Mouse (Mus musculus) midbrain, embryonic 12.5 days (tissue): Measurements from ENCODE around the gene Gm28308. TPM values are rescaled to one million over a fixed set of nuclear protein-coding genes. Genes with fewer than 3 reads are reported as not detected.

Experiments used
- ATAC-seq: fragments of 200-750 bp; cut with Nextera tagmentation; 2 replicates; pipeline ENCODE4 v1.8.0; 2017; ENCODE audit warnings: low read depth, moderate TSS enrichment, moderate library complexity; ENCODE audit not compliant: low FRiP score
- H3K27ac ChIP-seq: fragments of 300-500 bp; sonication (generic); replicated peaks from 2 replicates; pipeline ENCODE4 v1.5.1; 2016; ENCODE audit warnings: mild to moderate bottlenecking
- H3K27me3 ChIP-seq: fragments of 300-500 bp; sonication (generic); 2 replicates; pipeline ENCODE4 v1.6.1; 2016; ENCODE audit warnings: mild to moderate bottlenecking
- H3K36me3 ChIP-seq: fragments of 300-500 bp; sonication (generic); 2 replicates; pipeline ENCODE4 v1.6.1; 2016
- H3K4me1 ChIP-seq: fragments of 300-500 bp; sonication (generic); 2 replicates; pipeline ENCODE4 v1.6.1; 2016
- H3K4me2 ChIP-seq: fragments of 300-500 bp; sonication (generic); replicated peaks from 2 replicates; pipeline ENCODE4 v1.6.1; 2016; ENCODE audit warnings: mild to moderate bottlenecking, moderate library complexity
- H3K4me3 ChIP-seq: fragments of 300-500 bp; sonication (generic); 2 replicates; pipeline ENCODE4 v1.5.1; 2016; ENCODE audit warnings: mild to moderate bottlenecking
- H3K9ac ChIP-seq: fragments of 300-500 bp; sonication (generic); replicated peaks from 2 replicates; pipeline ENCODE4 v1.6.1; 2016; ENCODE audit warnings: mild to moderate bottlenecking, moderate library complexity
- H3K9me3 ChIP-seq: fragments of 300-500 bp; sonication (generic); 2 replicates; pipeline ENCODE4 v1.6.1; 2016; ENCODE audit warnings: mild to moderate bottlenecking
- WGBS: fragments of 180-500 bp; shearing (Covaris S2); methylation state at CpG from one replicate; pipeline ENCODE4 v1.1.7; 2016; 5-methylcytosine and 5-hydroxymethylcytosine counted together
- polyA plus RNA-seq: library from polyadenylated mRNA; unstranded; fragments of >200 nt; fragmentation: Nextera tagmentation; extraction: Ambion mirVana; gene quantifications from 2 replicates; pipeline ENCODE4 v1.2.1, GENCODE M21; 2016

Gm28308 gene
- polyA plus RNA-seq, 1 experiment from 2014 or later, result not detected

- WGBS, result 9% methylated on average over 32 of the region's 32 CpGs
- no peak overlapping the region for H3K9ac ChIP-seq
- peaks cover 14% of the 10 kb centered on the region for H3K4me1 ChIP-seq
- no peak overlapping the region for H3K4me3 ChIP-seq
- no peaks in the 10 kb centered on the region for H3K36me3 ChIP-seq
- no peak overlapping the region for H3K4me2 ChIP-seq
- no peaks in the 10 kb centered on the region for H3K9me3 ChIP-seq
- no peak overlapping the region for H3K27ac ChIP-seq
- no peak for ATAC-seq
- H3K27me3 ChIP-seq, result peaks cover 100% of the 10 kb centered on the region
Observed at GRCm38 (mm10) chr6:52220003-52220864, 7.1 kb upstream of the Gm28308 start.

GRCm38 (mm10) chr6:52219234-52219942 lies 6.2 kb upstream of the Gm28308 start:
- no peak for ATAC-seq
- no peak overlapping the region for H3K27ac ChIP-seq
- no peak overlapping the region for H3K4me2 ChIP-seq
- 16% methylated on average over 9 of the region's 9 CpGs for WGBS
- H3K36me3 ChIP-seq, result no peaks in the 10 kb centered on the region
- H3K4me1 ChIP-seq, result peaks cover 14% of the 10 kb centered on the region
- no peak overlapping the region for H3K4me3 ChIP-seq
- H3K9me3 ChIP-seq, result no peaks in the 10 kb centered on the region
- no peak overlapping the region for H3K9ac ChIP-seq
- H3K27me3 ChIP-seq, result peaks cover 100% of the 10 kb centered on the region

- H3K4me2 ChIP-seq, result no peak overlapping the region
- H3K4me1 ChIP-seq, result peaks cover 14% of the 10 kb centered on the region
- no peak for ATAC-seq
- H3K9me3 ChIP-seq, result no peaks in the 10 kb centered on the region
- H3K27ac ChIP-seq, result no peak overlapping the region
- H3K9ac ChIP-seq, result no peak overlapping the region
- no peaks in the 10 kb centered on the region for H3K36me3 ChIP-seq
- H3K27me3 ChIP-seq, result peaks cover 99% of the 10 kb centered on the region
- no peak overlapping the region for H3K4me3 ChIP-seq
- 7% methylated on average over 14 of the region's 14 CpGs for WGBS
Observed at GRCm38 (mm10) chr6:52218643-52219215, 5.6 kb upstream of the Gm28308 start.

GRCm38 (mm10) chr6:52217895-52218642 lies 4.9 kb upstream of the Gm28308 start:
- H3K4me1 ChIP-seq, result peaks cover 14% of the 10 kb centered on the region
- no peak overlapping the region for H3K27ac ChIP-seq
- WGBS, result 3% methylated on average over 23 of the region's 23 CpGs
- H3K9me3 ChIP-seq, result no peaks in the 10 kb centered on the region
- no peak overlapping the region for H3K4me2 ChIP-seq
- H3K36me3 ChIP-seq, result no peaks in the 10 kb centered on the region
- peaks cover 99% of the 10 kb centered on the region for H3K27me3 ChIP-seq
- H3K9ac ChIP-seq, result no peak overlapping the region
- ATAC-seq, result no peak
- peak overlapping the region; percentile 32; the same call in 1 of the 2 replicates for H3K4me3 ChIP-seq

- Histone ChIP-seq H3K27me3 (peaks cover 99% of the 10 kb centered on the region), H3K9ac (no peak overlapping the region), H3K4me3 (peak overlapping the region; percentile 32), H3K27ac (no peak overlapping the region), H3K4me1 (peaks cover 14% of the 10 kb centered on the region), H3K9me3 (no peaks in the 10 kb centered on the region), H3K4me2 (peak overlapping the region; percentile 44), H3K36me3 (no peaks in the 10 kb centered on the region)
- 0 out of 2 replicates have a peak, but pooled peaks have one; percentile 54 for ATAC-seq
- WGBS, result 0% methylated on average over 24 of the region's 25 CpGs
Observed at GRCm38 (mm10) chr6:52217459-52217768, 4.3 kb upstream of the Gm28308 start.

- Histone ChIP-seq H3K9me3 (no peaks in the 10 kb centered on the region), H3K9ac (no peak overlapping the region), H3K4me2 (peak overlapping the region; percentile 44), H3K4me3 (peak overlapping the region; percentile 32), H3K4me1 (peaks cover 15% of the 10 kb centered on the region), H3K27me3 (peaks cover 99% of the 10 kb centered on the region), H3K36me3 (no peaks in the 10 kb centered on the region), H3K27ac (no peak overlapping the region)
- WGBS, result 2% methylated on average over 60 of the region's 60 CpGs
- no peak for ATAC-seq
Observed at GRCm38 (mm10) chr6:52216691-52217458, 3.7 kb upstream of the Gm28308 start.

- Histone ChIP-seq H3K9ac (no peak overlapping the region), H3K36me3 (no peaks in the 10 kb centered on the region), H3K9me3 (no peaks in the 10 kb centered on the region), H3K4me1 (peaks cover 13% of the 10 kb centered on the region), H3K27me3 (peaks cover 99% of the 10 kb centered on the region), H3K4me3 (no peak overlapping the region), H3K27ac (no peak overlapping the region), H3K4me2 (no peak overlapping the region)
- 2% methylated on average over 30 of the region's 30 CpGs for WGBS
- no peak for ATAC-seq
Observed at GRCm38 (mm10) chr6:52215771-52216535, 2.8 kb upstream of the Gm28308 start.

- Histone ChIP-seq H3K9me3 (no peaks in the 10 kb centered on the region), H3K4me1 (peaks cover 13% of the 10 kb centered on the region), H3K9ac (no peak overlapping the region), H3K36me3 (no peaks in the 10 kb centered on the region), H3K27ac (no peak overlapping the region), H3K4me2 (no peak overlapping the region), H3K4me3 (no peak overlapping the region), H3K27me3 (peaks cover 98% of the 10 kb centered on the region)
- WGBS, result 9% methylated on average over 3 of the region's 3 CpGs
- no peak for ATAC-seq
Observed at GRCm38 (mm10) chr6:52215070-52215469, 1.9 kb upstream of the Gm28308 start.

- H3K4me3 ChIP-seq, result no peak overlapping the region
- no peak overlapping the region for H3K9ac ChIP-seq
Observed at GRCm38 (mm10) chr6:52214271-52214670, 1.1 kb upstream of the Gm28308 start.

GRCm38 (mm10) chr6:52212556-52213118 lies 502 bp downstream of the Gm28308 start:
- H3K27ac ChIP-seq, result no peak overlapping the region
- no peak for ATAC-seq
- peaks cover 17% of the 10 kb centered on the region for H3K4me1 ChIP-seq
- H3K36me3 ChIP-seq, result no peaks in the 10 kb centered on the region
- no peak overlapping the region for H3K4me2 ChIP-seq
- no peaks in the 10 kb centered on the region for H3K9me3 ChIP-seq
- no peak overlapping the region for H3K4me3 ChIP-seq
- under 1% methylated on average over 22 of the region's 22 CpGs for WGBS
- H3K9ac ChIP-seq, result no peak overlapping the region
- H3K27me3 ChIP-seq, result peaks cover 98% of the 10 kb centered on the region

More at GRCm38 (mm10) chr6:52214271-52214670, 1.1 kb upstream of the Gm28308 start:
- Histone ChIP-seq H3K36me3 (no peaks in the 10 kb centered on the region), H3K4me1 (peaks cover 13% of the 10 kb centered on the region), H3K9me3 (no peaks in the 10 kb centered on the region), H3K27ac (no peak overlapping the region), H3K4me2 (no peak overlapping the region), H3K27me3 (peaks cover 98% of the 10 kb centered on the region)
- ATAC-seq, result no peak
- WGBS, result 14% methylated on average over 5 of the region's 5 CpGs
